Mouse (Mus musculus): Measurements from ENCODE around the gene Gabarapl1. TPM values are rescaled to one million over a fixed set of nuclear protein-coding genes. Genes with fewer than 3 reads are reported as not detected.

The Gabarapl1 gene
- polyA plus RNA-seq, 1 experiment from 2014 or later, result 55.4 TPM

DNA sequence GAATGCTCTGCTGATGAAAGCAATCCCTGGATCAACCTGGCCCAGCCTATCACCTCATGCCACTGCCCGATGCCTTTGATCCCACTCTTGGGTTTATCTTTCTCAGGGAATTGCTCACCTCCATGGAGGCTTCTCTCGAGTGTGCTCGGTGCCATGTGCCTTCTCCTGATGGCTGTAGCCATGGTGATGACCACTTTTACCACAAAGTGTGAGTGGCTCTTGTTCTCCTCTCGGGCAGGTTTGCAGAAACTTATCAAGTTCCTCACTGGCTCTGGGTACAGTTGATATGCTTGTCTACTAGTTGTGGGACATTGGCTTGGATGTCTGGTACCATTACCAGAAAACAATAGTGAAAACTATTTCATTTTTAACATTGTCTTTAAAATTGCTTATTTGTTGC is 48.9 kb downstream of the Gabarapl1 start:
- H3K27me3 ChIP-seq, result no peaks in the 10 kb centered on the region
- H3K4me1 ChIP-seq, result no peaks in the 10 kb centered on the region
- H3K27ac ChIP-seq, result no peak overlapping the region
- H3K9me3 ChIP-seq, result no peaks in the 10 kb centered on the region
- 71% methylated on average over 4 of the region's 4 CpGs for WGBS
- H3K9ac ChIP-seq, result no peak overlapping the region
- H3K36me3 ChIP-seq, result no peaks in the 10 kb centered on the region
- no peak overlapping the region for H3K4me3 ChIP-seq
- no peak overlapping the region for H3K4me2 ChIP-seq (replicated peaks)
- ATAC-seq (ENCODE audit: low FRiP score, low read depth), result no peak

DNA sequence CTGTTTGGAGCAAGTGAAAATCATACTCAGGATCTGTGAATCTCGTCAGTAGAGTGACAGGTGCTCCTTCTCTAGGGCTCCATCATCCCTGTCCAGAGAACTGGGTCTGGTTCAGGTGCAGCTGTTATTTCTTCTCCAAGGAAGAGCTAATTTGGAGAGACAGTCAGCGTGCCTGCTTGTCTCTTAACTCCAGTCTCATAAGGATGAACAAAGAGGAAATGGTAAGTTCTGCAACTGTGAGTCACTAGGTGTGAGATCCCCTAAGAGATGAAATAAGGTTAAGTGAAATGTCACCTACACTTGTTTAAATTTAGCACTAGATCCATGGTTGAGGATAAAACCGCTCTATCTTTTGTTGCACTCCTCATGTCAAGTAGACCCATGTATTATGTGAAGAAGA is 50.1 kb downstream of the Gabarapl1 start:
- Histone ChIP-seq H3K9ac (no peak overlapping the region), H3K27me3 (no peaks in the 10 kb centered on the region), H3K4me1 (no peaks in the 10 kb centered on the region), H3K4me3 (no peak overlapping the region), H3K4me2 (replicated peaks) (no peak overlapping the region), H3K9me3 (no peaks in the 10 kb centered on the region), H3K27ac (no peak overlapping the region), H3K36me3 (no peaks in the 10 kb centered on the region)
- no peak for ATAC-seq (ENCODE audit: low FRiP score, low read depth)
- 73% methylated on average over 3 of the region's 3 CpGs for WGBS

DNA sequence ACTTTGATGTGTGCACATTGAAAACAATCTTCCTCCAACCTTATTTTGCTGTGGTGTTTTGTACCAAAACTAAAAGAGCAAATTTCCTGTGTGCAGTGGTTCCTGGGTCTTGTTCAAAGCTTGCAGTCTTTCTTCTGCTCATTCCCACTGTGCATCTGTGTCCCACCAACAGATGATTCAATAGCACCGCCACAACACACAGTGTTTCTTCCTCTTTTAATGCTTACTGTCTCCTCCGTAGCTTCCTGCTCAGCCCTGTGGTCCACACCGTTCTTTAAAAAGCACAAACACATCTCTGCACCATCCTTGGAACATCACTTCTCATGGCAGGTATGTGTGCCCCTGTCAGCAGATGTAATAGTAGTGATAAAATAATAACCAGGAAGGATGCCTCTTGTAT is 58.5 kb downstream of the Gabarapl1 start, which contains the start of gene Klrd1:
Gene Klrd1 (plus strand): TSS at position 275 of the 400 bp plus-strand sequence.
- no peak within 1 kb of the TSS for H3K9ac ChIP-seq
- WGBS, result 85% methylated on average over 3 of the region's 3 CpGs
- ATAC-seq (ENCODE audit: low FRiP score, low read depth), result no peak

More for the DNA sequence above, 58.5 kb downstream of the Gabarapl1 start, which contains the start of gene Klrd1:
- no peak within 1 kb of the TSS for H3K4me3 ChIP-seq
- H3K27ac ChIP-seq, result no peak within 1 kb of the TSS
- H3K27me3 ChIP-seq, result no peaks in the 10 kb centered on the region
- H3K36me3 ChIP-seq, result no peaks in the 10 kb centered on the region
- H3K4me1 ChIP-seq, result no peaks in the 10 kb centered on the region
- no peaks in the 10 kb centered on the region for H3K9me3 ChIP-seq
- no peak within 1 kb of the TSS for H3K4me2 ChIP-seq (replicated peaks)

Other genes with a start within 250 kb of the Gabarapl1 start
- not detected in 2 replicates for gene 4922502D21Rik, start 201.4 kb upstream of the Gabarapl1 start, polyA plus RNA-seq (2015; fragmentation: Nextera tagmentation; extraction: Ambion mirVana)
- 0.95 and 1.0 TPM in 2 replicates for gene Clec12a, start 190.5 kb upstream of the Gabarapl1 start, polyA plus RNA-seq (2015; fragmentation: Nextera tagmentation; extraction: Ambion mirVana)
- gene Clec12b, start 147.3 kb upstream of the Gabarapl1 start, polyA plus RNA-seq (2015; fragmentation: Nextera tagmentation; extraction: Ambion mirVana), result 0.09 and 0.14 TPM in 2 replicates
- gene Clec1b, start 135.9 kb upstream of the Gabarapl1 start, polyA plus RNA-seq (2015; fragmentation: Nextera tagmentation; extraction: Ambion mirVana), result 1.6 and 2.1 TPM in 2 replicates
- 0.13 and 0.22 TPM in 2 replicates for gene Clec9a, start 124.3 kb upstream of the Gabarapl1 start, polyA plus RNA-seq (2015; fragmentation: Nextera tagmentation; extraction: Ambion mirVana)
- gene Clec1a, start 81.2 kb upstream of the Gabarapl1 start, polyA plus RNA-seq (2015; fragmentation: Nextera tagmentation; extraction: Ambion mirVana), result 2.3 TPM in 2 replicates
- gene Olr1, start 26.0 kb upstream of the Gabarapl1 start, polyA plus RNA-seq (2015; fragmentation: Nextera tagmentation; extraction: Ambion mirVana), result not detected in 2 replicates
- gene Tmem52b, start 20.6 kb upstream of the Gabarapl1 start, polyA plus RNA-seq (2015; fragmentation: Nextera tagmentation; extraction: Ambion mirVana), result 0.06 TPM in 1 of 2 replicates, not detected in the other
- gene Klre1, start 44.7 kb downstream of the Gabarapl1 start, polyA plus RNA-seq (2015; fragmentation: Nextera tagmentation; extraction: Ambion mirVana), result not detected in 2 replicates
- gene Klrd1, start 58.6 kb downstream of the Gabarapl1 start, polyA plus RNA-seq (2015; fragmentation: Nextera tagmentation; extraction: Ambion mirVana), result 0.26 TPM in 1 of 2 replicates, not detected in the other
- 0.04 and 0.18 TPM in 2 replicates for gene Klrk1, start 90.7 kb downstream of the Gabarapl1 start, polyA plus RNA-seq (2015; fragmentation: Nextera tagmentation; extraction: Ambion mirVana)
- not detected in 2 replicates for gene Klrc3, start 110.2 kb downstream of the Gabarapl1 start, polyA plus RNA-seq (2015; fragmentation: Nextera tagmentation; extraction: Ambion mirVana)
- not detected in 2 replicates for gene Klrc2, start 127.5 kb downstream of the Gabarapl1 start, polyA plus RNA-seq (2015; fragmentation: Nextera tagmentation; extraction: Ambion mirVana)
- not detected in 2 replicates for gene Klrc1, start 145.8 kb downstream of the Gabarapl1 start, polyA plus RNA-seq (2015; fragmentation: Nextera tagmentation; extraction: Ambion mirVana)
- gene Klri1, start 184.0 kb downstream of the Gabarapl1 start, polyA plus RNA-seq (2015; fragmentation: Nextera tagmentation; extraction: Ambion mirVana), result not detected in 2 replicates
- not detected in 2 replicates for gene Klri2, start 207.3 kb downstream of the Gabarapl1 start, polyA plus RNA-seq (2015; fragmentation: Nextera tagmentation; extraction: Ambion mirVana)